Mouse (Mus musculus) natural killer cell, adult 2 months (primary cell): ENCODE measurements at regions not wholly inside any gene's neighbourhood (a gene's known extent, or its start where the extent isn't known, plus 50 kb on each side); places are given as distances from the start of the nearest gene placed in this dataset.
"Not testable (repeated sequence)": the region's sequence is repeated elsewhere in the genome, so short reads cannot be mapped to it uniquely, and the experiment has no call there.

ENCODE experiments used
- DNase-seq, 2 experiments: peaks; one replicate each; pipeline ENCODE4 v3.0.0; 2022; ENCODE audit warnings: low spot score in 2 of 2

DNA sequence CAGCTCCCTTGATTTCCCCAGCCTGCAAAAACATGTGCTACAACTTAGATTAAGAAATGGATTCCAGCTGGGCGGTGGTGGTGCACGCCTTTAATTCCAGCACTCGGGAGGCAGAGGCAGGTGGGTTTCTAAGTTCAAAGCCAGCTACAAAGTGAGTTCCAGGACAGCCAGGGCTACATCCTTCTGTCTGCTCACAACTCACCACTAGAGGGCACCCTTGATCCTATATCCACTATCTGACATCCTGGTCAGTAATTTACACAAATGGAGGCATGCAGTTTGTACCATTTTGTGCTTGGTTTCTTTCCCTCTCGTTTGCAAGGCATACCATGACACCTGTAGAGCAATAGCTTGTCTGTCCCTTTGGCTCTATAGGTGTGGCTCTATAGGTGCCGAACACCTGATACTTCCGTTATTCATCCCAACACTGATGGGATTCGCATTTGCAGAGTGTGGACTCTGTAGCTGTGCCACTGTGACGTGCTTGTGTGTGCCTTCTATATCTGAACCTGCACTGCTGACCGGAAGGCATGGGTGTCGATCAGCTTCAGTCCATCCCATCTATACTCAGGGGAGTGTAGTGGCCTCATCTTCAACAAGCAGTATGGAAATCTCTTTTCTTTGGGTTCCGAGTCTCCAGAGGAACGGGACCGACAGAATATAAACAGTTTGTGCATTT is 108.4 kb upstream of the Spata13 start:
- DNase-seq, result peak; percentile 57 to 74

DNA sequence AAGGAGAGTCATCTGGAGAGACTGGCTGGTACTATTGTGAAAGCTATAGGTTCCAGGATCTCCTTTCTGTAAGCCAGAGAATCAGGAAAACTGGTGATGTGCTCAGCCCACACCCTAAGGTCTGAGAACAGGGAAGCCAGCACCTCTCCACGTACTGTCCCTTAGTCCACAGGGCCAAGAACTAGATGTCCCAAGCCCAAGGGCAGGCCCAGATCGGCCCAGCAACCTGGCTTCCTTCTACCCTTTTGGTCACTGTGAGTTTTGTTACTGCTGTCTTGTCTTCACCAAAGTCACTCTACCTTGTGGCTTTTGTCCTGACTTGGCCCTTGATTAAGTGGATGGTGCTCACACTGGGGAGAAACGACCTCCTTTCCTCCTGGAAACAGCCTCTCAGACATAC is 107.8 kb upstream of the Spata13 start:
- DNase-seq, result no peak

DNA sequence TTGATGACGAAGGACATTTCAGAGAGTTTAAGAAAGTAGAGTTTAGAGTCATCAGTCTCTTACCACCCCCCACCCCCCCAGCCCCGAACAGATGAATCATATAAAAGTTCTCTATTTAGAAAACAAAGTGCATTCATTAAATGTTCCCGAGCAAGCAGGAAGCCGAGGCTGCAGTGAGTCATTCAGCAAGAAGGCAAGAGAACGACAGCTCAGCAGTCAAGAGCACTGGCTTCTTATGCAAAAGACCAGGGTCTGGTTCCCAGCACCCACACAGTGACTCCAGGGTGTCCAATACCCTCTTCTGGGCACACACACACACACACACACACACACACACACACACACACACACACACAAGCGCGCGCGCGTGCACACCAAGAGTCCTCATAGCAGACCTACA is 107.0 kb upstream of the Spata13 start:
- DNase-seq, result no peak

DNA sequence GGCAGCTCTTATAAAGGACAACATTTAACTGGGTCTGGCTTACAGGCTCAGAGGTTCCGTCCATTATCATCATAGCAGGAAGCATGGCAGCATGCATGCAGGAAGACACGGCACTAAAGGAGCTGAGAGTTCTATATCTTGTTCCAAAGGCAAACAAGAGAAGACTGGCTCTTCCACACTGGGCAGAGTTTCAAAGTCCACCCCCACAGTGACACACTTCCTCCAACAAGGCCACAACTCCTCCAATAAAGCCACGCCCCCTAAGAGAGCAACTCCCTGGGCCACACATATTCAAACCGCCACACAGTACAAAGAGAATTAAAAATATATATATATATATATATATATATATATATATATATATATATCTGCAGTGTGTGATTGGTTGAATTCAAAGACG is 105.8 kb upstream of the Spata13 start:
- no peak for DNase-seq

DNA sequence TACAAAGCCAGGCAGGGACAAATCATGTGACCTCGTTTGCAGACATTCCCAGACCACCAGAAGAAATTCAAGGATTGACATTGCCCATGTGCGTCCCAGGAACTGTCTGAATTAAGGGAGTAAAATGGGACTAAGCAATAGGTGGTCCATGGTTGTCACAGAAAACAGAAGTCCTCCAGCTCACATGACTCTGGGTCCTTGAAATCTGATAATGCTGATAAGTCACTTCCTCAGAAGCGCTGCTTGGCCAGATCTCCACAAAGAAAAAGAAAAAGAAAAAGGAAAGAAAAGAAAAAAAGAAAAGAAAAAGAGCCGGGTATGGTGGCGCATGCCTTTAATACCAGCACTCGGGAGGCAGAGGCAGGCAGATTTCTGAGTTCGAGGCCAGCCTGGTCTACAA is 105.3 kb upstream of the Spata13 start:
- DNase-seq, result no peak

DNA sequence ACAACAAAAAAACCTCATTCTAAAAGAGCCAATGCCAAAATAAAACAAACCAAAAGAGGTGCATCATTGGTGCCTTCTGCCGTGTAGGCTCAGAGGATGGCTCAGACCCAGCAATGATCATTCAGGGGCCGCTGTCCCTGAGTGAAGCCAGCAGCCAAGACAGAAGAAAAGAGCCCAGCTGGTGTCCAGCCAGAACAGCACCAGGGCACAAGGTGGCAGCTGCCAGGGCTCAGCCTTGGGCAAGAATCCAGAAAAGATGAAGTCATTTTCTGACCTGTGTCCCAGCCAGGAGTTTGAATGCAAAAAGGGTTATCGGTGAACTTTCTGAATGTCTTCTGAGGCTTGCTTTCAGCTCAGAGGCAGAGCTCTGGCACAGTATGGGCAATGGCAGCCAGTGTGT is 104.8 kb upstream of the Spata13 start:
- no peak for DNase-seq

DNA sequence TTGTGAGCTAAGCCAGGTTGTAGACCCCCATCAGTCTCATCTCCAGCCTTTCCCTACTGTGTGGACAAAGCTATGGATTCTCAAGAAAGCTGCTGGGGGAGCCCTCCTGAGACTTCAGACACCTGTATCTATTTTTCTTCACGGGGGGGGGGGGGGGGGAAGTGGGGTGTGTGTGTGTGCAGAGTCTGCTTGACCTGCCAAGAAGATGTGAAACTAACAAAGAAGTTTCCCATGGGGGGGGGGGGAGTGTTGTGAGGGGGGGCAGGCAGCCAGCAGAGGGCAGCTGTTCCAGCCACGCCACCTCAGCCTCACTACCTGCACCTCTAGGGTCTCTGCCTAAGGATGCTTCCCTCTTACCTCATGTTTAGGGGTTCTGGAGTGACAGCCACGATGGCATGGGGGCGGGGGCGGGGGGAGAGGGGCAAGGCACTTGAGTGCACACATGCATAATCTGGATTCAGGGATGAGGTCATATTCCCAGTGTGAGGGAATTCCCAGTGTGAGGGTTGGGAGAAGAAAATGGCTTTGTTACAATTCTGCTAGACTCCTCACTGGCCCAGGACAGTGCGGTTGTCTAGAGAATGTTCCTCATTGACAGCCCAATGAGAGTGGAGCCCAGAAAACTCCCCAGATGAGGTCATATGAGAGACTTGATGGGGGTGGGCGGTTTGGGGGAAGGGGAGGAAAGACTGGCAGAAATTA is 104.0 kb upstream of the Spata13 start:
- DNase-seq, result no peak

DNA sequence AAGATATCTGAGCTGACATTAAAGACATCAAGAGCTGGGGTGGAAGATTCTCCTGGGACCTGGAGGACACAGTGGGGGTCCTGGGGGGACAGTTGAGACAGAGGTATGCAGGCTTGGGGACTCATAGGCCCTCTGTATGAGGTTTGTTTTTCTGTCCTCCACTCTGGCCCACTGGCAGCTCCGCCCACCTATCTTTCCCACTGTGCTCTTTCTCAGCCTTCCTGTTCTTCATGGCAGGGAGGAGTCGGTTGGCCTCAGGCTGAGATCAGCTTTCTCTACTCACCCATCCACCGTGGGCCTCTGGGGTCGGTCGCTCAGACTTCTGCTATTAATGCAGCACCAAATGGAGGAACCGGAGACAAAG is 103.5 kb upstream of the Spata13 start:
- DNase-seq, result no peak

DNA sequence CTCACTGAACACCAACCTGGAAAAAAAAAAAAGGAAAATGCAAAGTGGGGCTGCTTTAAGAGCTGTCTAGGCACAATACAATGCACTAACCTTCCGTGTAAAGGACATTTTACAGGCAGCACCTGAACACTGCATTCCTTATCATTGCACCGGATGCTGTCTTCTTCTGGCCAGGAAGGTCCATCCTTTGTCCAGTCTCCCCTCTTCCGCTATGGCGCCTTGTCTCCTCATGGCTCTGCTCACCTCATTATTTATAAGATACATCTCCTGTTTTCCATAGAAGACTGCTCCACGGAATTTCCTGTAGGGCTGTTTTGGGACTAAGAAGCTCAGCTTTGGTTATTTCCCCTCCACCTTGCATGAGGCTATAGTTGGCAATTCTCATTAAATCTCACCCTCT is 102.8 kb upstream of the Spata13 start:
- no peak for DNase-seq

DNA sequence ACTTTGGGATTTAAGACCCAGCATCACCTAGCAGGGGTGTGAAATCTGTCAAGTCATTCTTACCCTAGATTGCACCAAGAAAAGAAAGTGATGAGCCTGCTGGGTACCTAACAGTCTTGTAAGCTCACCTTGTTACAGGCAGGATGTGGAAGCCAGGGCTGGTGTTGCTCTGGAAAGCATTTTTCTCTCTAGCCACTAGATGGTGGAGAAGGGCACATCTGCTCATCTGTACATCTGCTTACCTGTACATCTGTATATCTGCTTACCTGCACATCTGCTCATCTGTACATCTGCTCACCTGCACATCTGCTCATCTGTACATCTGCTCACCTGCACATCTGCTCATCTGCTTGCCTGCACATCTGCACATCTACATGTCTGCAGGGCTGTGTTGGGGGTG is 102.0 kb upstream of the Spata13 start:
- DNase-seq, result no peak

DNA sequence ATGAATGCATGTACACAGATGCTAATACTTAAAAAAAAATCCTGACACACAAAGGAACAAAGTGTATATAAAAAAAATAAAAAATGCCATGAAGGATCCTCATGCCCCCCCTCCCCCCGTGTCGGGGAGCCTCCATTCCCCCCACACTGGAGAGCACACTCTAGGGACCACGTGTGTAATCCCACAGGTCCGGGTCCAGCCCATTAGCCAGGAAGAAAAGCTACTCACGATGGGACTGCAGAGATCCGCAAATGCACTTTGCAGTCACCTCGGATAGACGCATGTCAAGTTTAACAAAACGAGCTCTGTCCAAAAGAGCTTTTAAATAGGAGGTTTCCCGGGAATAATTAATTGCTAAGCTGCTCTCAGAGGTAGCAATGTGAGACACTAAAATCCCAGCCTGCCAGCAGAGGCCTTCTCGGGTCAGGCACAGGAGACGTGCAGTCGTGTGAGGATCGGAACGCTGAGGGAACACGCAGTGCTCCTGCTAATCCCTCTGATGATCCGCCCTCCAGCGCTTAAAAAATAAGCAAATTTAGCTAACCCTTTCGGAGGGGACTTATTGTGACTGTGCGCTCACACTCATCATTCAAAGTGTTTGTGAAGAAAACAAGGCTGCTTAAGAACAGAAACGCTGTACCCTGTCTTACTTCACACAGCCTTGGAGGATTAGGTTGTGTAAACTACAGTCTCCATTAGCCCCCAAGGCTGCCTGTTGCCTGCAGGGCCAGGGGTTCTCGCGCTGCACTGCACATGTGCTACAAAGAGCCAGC is 100.2 kb upstream of the Spata13 start:
- no peak for DNase-seq

DNA sequence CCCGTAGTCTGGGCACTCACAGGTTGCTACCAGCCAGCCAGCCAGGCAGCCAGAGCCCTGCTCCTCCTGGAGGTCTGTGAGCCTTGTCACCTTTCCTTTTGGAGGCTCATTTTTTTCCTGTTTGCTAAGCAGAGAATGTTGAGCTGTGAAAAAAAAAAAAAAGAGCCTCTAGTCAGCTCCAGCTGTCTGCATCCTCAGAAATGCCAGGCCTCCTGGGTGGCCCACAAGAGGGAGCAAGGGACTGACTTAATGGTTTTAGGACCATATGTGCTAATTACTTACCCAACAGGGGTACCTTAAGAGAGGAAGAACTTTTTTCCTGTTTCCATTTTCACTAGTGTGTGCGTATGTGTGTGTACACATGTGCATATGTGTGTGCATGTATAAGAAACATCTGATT is 94.8 kb upstream of the Spata13 start:
- no peak for DNase-seq

DNA sequence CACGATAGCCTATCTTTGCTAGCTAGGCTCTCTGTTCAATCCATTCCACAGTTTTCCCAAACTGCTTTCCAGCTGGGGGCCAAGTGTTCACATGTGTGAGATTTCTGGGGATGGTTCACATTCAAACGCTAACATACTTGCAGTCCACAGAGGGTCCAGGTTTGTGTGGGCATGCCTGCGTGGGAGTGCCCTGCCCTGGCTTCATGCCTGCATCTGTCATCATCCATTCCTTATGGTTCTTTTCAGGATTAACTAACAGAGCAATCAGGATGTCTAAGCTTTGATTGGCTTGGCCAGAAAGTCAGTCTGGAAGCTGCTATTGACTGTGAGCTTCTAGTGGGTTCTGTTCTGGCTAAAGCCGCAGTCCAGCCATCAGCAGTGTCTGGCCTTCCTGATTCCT is 93.7 kb upstream of the Spata13 start:
- DNase-seq, result no peak

DNA sequence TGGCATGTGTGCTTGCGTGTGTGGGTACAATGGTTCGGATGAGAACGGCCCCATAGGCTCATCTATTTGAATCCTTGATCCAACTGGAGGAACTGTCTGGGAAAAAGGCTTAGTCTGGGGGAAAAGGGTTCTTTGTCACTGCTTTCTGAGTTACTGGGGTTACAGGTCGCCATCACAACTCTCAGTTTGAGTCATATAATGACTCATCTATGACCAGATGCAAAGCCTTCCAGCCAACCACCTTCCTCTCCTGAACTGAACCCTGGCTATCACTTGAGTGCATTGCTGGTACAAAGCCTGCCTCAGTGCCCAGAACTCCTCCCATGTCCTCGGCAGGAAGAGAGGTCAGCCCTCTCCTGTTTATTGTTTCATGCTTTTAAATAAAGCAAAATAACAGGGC is 92.2 kb upstream of the Spata13 start:
- DNase-seq, result no peak

DNA sequence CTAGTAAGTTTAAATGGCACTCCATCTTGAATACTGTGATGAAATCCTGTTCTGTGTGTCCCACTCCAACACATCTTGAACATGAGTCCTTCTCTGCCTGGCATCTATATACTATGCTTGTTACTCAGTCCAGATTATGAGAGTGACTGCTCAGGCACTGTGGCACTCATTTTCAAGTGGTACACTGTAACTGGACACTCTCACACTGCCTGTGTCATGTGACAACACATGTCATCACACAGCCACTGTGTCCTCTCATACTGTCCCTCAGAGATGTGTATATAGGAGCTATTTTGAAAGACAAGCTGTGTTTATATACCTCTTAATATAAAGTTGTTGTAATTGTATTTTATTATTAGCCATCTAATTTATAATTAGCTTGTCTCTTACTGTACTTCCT is 89.0 kb upstream of the Spata13 start:
- DNase-seq, result no peak

DNA sequence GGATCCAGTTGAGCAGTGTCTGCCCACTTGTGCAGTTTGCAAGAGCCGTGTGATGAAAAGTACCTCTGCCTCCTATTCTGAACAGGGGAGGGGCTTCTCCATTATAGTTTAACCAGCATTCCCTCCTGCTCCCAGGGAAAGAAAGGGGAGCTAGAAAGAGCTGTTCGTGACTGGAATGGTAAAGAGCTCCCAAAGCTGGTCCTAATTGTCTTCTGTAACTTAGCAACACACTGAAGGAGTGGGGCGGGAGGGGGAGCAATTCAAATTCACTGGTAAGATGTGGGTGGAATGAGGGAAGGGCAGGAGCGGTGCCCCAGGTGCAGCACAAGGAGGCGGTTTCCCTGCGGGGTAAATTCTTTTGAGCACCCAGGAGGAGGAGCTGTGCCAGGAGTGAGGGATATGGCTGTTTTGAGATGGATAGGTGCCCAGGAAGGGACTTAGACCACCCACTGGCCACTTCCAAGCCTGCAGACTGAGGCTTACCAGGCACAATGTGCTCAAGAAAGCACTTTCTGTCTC is 79.5 kb upstream of the Spata13 start:
- DNase-seq, result no peak

DNA sequence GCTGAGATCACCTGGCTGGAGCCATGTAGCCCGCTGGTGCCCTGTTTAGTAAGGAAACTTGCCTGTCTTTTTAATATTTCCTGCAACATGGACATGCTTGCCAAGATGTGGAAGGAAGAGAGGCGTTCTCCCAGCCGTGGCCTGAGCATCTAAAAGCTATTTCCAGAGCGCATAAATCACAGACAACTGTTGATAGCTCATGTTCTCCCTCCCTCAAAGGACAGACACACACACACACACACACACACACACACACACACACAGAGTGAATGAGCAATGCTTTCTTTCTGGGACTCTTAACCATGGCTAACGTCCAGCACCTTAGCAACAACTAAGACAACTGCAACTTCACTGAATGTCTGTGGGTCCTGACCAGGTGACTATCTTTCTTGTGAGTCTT is 77.3 kb upstream of the Spata13 start:
- DNase-seq, result no peak

DNA sequence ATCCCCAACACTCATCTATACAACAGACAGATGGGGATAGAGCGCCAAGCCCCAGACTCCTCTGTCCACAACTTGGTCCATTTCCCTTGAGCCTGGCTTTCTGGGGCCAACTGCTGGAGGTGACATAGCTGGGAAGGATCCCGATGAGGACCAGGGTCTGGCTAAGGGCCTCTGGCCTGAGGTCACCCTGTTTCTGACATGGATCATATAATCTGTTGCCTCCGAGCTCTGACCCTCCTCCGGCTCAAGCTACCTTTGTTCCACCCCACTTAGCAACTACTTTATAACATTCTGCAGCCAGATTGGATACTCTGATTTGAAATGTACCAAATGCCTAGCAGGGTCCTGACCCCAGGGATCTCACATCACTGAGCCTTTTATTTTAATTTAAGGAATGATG is 76.8 kb upstream of the Spata13 start:
- DNase-seq, result no peak

DNA sequence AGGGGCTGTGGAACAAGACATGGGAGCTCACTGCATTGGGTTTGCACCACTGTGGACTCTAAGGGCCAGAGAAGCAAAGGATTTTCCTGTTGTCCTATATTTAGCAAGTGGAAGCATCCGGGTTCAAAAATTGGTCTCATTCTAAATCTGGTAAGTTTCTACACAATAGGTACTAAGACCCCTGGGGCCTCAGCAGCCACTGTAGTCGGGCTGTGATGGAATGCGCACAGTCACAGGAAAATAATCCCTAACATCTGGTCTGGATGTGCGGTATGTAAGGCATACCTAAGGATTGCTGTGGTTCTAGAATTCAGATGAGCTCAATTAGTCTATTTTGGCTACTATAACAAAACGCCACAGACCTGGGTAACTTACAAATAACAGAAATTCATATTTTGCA is 74.4 kb upstream of the Spata13 start:
- no peak for DNase-seq

DNA sequence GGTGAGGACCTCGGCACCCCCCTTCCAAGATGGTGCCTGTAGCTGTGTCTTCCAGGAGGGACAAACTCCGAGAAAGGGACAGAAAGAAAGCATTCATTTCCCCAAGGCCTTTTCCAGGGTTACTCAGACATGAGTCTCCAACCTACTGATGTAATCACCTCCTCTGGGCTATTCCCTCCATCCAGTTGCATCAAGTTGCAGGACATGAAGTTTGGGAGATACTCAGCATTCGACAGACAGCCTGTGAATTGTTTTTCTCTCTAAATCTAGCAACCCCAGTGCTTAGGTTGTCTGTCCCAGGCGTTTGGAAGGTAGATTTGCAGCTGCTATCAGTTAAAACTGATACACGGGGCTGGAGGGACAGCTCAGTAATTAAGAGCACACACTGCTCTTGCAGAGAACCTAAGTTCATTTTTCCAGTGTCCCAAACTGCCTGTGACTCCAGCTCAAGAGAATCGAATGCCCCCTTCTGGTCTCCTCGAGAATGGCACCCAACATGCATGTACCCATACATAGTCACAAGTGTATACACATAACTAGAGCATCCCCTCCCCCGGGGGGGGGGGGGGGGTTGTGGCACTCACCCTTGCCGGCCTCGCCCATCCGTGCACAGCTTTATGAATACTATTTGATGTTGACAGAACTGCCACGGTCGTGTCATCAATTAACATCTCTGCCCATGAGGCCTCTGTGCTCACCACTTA is 73.8 kb upstream of the Spata13 start:
- peak in 1 of 2 experiments; percentile 18 for DNase-seq

DNA sequence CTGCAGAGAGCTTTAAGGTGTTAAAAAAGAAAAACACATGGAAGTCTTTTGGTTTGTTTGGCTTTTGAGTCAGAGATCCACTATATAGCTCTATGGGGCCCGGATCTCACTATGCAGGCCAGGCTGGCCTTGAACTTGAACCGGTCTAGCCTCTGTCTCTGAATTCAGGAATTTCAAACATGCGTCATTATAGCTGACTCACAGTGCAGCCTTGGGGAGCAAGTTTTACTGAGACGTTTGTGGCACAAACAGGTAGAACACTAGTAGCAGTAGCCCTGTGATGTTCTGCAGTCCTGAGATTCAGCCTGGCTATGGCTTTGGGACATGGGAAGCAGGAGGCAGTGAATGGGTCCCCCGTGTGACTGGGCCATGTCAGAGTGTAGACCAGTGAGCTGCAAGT is 57.5 kb upstream of the Spata13 start:
- no peak for DNase-seq

DNA sequence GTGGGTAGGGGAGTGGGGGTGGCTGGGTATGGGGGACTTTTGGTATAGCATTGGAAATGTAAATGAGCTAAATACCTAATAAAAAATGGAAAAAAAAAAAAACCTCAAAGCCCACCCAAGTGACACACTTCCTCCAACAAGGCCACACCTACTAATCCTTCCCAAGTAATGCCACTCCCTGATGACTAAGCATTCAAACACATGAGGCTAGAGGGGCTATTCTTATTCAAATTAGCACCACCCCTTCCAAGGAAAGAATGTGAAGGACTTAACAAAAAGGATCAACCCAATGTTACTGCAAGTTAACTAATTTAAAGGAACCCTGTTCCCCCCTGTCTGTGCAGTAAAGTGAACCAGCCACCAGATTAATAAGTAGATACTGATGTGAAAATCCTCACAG is 53.7 kb upstream of the Spata13 start:
- DNase-seq, result not testable (repeated sequence)
